Mouse (Mus musculus): ENCODE results near the gene Mvp.

DNA sequence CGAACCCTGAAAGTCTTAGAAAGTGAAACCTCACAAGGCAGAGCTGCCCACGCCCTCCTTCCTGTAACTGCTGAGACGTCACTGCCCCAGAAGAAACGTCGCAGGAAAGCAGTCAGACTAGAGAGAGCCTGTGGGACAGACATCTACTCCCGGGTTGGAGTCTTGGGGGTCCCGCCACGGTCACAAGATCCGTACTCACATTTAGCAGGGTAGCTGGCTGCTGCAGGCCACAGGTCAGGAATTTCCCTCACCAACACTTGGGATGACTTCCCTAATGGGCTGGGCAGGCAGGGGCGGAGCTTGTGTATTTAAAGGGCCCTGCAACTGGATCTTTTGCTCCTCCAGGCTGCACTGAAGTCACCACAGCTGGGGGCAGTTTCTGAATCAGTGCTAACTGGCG lies at the start of gene Mvp:
- TF ChIP-seq POLR2A (IDR thresholded peaks at IDR 0.05; ENCODE audit: control insufficient read depth, extremely low read depth, insufficient read depth, low read length, poor library complexity) (peak; percentile 43; the same call in 1 of the 2 replicates), CTCF (IDR thresholded peaks at IDR 0.05; ENCODE audit: borderline replicate concordance, control insufficient read depth, extremely low read depth, insufficient read depth, low read length, poor library complexity) (no peak)
